Mouse (Mus musculus) T-cell, adult 2 months (primary cell): ENCODE results near the gene Shank2.

Source experiments
- DNase-seq: peaks from one replicate; pipeline ENCODE4 v3.0.0; 2022; ENCODE audit warnings: low spot score

Shank2 gene

DNA sequence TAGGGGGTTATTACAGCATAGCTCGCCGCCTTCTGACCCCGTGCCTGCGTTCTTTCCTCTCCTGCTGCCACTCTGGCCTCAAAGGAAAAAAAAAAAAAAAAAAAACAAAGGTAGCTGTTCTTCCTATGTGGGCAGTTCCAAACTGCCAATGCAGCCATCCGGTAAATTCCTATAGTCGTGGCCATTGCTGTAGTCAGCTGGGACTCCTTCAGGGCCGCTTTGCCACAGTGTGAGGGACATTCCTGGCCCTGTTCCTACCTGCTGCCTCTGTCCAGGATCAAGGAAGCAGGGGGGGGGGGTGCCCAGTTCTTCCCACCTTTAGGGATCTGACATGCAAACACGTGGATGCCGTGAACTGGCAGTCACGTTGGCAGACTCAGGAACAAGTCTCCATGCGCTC lies 29.1 kb downstream of the Shank2 start:
- no peak for DNase-seq

GRCm38 (mm10) chr7:144031611-144032010 lies 29.9 kb downstream of the Shank2 start:
- DNase-seq, result no peak

DNA sequence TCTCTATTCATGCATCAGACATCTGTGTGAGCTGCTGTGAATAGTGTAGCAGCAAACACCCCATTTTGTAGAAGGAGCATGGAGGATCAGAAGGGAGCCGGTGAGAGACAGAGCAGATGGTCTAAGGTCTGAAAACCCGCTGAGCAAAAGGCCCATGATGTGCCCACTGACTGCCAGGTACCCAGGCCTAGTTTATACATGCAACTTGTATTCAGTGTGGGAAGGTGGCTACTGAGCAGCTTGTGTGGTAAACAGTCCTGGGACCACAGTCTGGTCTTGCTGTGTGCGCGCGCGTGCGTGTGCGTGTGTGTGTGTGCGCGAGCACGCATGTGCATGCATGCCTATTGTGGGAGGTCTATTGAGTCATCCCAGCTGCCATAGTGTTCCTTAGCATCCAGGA lies 35.8 kb downstream of the Shank2 start:
- DNase-seq, result no peak

DNA sequence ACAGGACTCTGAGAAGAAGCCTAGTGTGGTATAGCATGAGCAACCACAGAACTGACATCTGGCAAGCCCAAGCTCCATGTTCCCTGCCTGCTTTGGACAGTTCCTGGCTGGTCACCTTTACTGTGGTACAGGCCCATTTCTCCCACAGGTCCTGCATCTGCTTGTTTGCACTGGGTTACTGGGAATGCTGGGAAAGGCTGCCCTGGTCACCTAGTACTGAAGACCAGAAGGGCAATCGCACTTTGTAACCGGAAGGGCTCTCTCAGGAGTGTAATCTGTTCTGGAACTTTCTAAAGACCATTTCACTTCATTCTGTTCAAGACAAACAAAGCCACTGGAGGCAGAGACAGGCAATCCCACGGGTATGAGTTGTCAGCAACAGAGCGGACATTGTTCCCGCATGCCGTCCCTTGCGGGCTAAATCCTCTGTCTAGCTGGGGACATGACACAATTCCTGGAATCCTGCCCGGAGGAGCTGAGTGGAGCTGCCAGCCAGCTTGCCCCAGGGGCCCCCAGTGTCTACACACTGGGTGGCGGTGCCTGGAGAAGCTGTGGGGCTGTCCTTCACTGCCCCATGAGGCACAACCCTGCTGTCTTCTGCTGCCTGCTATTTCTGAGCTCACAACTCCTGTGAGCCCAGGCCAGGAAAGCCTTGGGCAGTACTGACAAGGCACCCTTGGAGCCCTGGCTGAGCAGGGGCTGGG lies 36.4 kb downstream of the Shank2 start:
- no peak for DNase-seq

DNA sequence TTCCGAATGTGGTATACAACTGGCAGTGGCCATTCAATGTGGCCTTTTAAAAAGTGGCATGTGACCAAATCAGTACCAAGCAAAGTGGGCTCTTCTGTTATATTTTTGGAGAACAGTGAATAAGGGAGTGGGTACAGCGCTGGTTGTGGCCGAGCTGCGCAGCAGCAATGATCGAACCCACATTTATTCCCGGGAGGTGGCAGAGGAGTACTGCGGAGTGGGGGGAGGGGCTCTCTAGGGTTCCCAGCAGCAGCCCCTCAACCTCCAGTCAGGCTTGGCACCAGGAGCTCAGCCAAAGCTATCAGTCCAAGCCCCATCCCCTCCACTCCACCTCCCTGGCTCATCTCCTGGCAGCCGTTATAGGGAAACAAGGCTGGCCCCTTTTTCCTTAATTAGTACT lies 37.0 kb downstream of the Shank2 start:
- DNase-seq, result no peak

DNA sequence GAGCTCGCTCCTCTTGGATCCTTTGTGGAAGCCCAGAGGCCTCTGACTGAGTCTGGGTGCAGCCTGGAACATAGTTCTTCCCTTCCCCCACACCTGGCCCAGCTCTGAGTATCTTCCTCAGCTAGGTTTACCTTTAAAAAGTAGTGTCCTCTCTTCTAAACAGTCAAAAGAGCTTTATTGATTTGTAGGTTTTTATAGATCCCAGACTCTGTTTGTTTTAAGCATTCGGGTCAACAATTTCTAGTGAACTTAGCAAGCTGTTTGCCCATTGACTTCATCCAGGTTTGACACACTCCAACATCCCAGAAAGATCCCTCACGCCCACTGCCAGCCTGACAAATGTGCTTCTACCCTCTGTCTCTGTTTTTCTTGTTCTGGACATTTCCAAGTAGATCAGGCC lies 38.6 kb downstream of the Shank2 start:
- DNase-seq, result no peak

- no peak for DNase-seq
These were observed 50.3 kb downstream of the Shank2 start for GRCm38 (mm10) chr7:144052076-144052475.

- no peak for DNase-seq
These were observed 53.5 kb downstream of the Shank2 start for GRCm38 (mm10) chr7:144055188-144055587.

GRCm38 (mm10) chr7:144055702-144056531 lies 54.2 kb downstream of the Shank2 start:
- no peak for DNase-seq

DNA sequence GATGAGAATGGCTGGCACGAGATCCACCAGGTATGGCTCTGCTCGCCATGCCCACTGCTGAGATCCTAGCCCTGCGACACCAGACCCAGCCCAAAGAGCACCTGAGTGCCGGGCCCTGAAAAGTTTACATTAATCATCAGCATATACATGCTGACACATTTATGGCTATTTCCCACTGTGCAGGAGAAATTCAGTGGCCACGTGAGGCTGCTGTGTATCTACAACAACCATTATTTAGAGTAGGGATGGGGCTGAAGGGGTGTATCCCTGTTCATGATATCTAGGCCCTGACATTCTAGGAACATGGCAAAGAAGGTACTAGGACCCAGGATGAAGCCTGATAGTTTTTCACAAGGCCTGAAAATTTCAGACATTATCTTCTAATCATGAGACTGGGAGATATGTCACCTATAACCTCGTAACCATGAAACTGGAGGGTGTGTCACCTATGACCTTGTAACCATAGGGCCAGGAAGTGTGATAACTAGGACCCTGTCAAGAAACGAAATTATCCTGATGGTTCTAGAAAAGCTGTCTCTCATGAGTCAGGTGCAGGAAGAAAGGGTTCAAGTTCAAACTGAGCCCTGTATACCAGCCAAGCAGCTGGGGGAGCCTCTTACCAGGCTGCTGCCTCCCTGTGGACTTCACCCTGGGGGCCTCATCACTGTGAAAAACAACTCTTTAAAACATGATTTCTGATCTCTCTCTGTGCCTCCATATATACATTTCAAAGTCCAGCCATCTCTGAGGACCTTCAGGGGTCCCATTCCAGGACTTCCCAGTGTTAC lies 68.6 kb downstream of the Shank2 start:
- DNase-seq, result no peak

- DNase-seq, result no peak
These were observed 70.5 kb downstream of the Shank2 start for GRCm38 (mm10) chr7:144072219-144072618.

DNA sequence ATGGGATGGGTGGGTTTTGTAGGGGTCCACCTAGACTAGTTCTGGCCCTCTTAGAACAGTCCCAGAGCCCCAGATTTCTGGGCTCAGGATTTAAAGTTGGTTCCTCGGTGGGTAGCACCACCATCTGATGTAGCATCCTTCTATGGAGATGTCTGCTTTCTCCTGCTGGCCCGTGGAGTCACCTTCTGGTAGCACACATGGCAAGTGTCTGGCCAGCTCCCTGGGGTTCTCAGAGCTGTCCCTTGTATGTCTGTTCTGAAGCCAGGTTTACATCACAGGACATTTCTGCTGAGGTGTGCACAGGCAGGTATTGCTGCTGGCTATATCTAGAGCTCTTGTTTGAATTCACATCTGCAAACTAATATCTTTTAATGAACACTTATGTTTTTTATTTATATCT lies 71.1 kb downstream of the Shank2 start:
- no peak for DNase-seq

GRCm38 (mm10) chr7:144074718-144075117 lies 73.0 kb downstream of the Shank2 start:
- no peak for DNase-seq

GRCm38 (mm10) chr7:144078661-144079060 lies 76.9 kb downstream of the Shank2 start:
- DNase-seq, result no peak

DNA sequence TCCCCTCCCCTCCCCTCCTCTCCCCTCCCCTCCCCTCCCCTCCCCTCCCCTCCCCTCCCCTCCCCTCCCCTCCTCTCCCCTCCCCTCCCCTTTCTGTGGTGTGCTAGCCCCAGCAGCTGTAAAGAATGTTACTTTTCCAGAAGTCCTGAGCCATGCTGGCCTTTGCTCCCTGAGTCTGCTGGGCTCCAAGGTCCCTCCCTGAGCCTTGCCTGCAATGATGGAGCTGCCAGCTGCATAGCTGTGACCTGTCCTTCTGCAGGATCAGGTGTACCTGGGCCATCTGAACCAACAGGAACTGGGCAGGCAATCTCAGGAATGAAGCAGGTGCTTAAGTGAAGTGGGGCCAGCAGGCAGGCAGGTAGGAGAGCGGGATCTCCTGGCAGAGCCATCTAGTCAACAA lies 78.1 kb downstream of the Shank2 start:
- DNase-seq, result no peak

GRCm38 (mm10) chr7:144081448-144081847 lies 79.7 kb downstream of the Shank2 start:
- DNase-seq, result no peak

GRCm38 (mm10) chr7:144081963-144082362 lies 80.2 kb downstream of the Shank2 start:
- DNase-seq, result no peak

GRCm38 (mm10) chr7:144087277-144087676 lies 85.5 kb downstream of the Shank2 start:
- DNase-seq, result no peak

GRCm38 (mm10) chr7:144094132-144094531 lies 92.4 kb downstream of the Shank2 start:
- DNase-seq, result no peak

- DNase-seq, result no peak
These were observed 95.6 kb downstream of the Shank2 start for GRCm38 (mm10) chr7:144097314-144097713.

- no peak for DNase-seq
These were observed 100.7 kb downstream of the Shank2 start for GRCm38 (mm10) chr7:144102222-144102980.

- DNase-seq, result no peak
These were observed 104.2 kb downstream of the Shank2 start for GRCm38 (mm10) chr7:144105952-144106351.
